Comparison of ENCODE assay signal across 1 mouse cellular context in the genomic region with DNA sequence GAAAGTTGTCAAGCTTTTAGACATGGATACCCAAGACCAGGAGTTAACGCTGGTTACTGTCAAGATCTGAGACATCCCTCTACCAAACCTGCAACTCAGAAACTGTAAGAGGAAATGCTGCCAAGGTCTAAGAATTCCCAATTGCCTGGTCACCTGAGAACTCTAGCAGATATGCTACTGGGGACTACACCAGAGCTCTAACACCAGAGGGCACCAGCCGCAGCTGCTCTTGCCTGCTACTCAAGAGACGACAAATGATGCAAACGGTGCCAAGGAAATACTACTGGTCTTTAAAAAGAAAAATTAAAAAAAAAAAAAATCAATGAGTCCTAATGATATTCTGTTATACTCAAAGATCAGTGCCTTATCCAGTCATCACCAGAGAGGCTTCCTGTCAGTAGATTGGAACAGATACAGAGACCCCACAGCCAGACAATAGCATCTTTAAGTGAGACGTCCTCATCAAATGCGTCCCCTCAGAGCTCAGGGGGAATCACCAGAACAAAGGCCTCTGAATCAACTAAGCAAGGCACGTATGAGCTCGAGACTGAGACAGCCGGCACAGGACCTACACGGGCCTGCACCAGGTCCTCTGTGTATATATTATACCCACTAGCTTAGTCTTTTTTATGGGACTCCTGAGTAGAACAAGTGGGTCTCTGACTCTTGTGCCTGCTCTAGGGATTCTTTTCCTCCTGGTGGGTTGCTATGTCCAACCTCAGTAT.
TF ChIP-seq lines count a peak whose summit lies in the region.

No protein-coding gene starts in this region.

TF ChIP-seq in CH12.LX, 34 proteins besides CTCF, POLR2A, EP300 and RAD21:
- TF ChIP-seq JUN (IDR thresholded peaks at IDR 0.05; ENCODE audit: insufficient read depth, low read depth, low read length) = no peak
- TF ChIP-seq NELFE (IDR thresholded peaks at IDR 0.05; ENCODE audit: low read depth, low read length) = no peak
- TF ChIP-seq USF2 (conservative IDR thresholded peaks at IDR 0.05; ENCODE audit: low read depth, low read length) = no peak
- peak; percentile 70 for TF ChIP-seq SMC3 (IDR thresholded peaks at IDR 0.05; ENCODE audit: low read depth, low read length)
- TF ChIP-seq IRF4 (IDR thresholded peaks at IDR 0.05; ENCODE audit: low read depth, low read length) = 0 out of 2 replicates have a peak, but pooled peaks have one; percentile 17
- peak; percentile 30; the same call in 1 of the 2 replicates for TF ChIP-seq POLR2AphosphoS2 (IDR thresholded peaks at IDR 0.05; ENCODE audit: low read depth, low read length)
- TF ChIP-seq BHLHE40 (IDR thresholded peaks at IDR 0.05; ENCODE audit: low read depth, low read length) = 0 out of 2 replicates have a peak, but pooled peaks have one; percentile 9
- no peak for TF ChIP-seq TCF12 (IDR thresholded peaks at IDR 0.05; ENCODE audit: low read depth, low read length)
